ENCODE assay signal across 20 mouse cellular contexts in genomic region chr3:89473838-89474237, GRCm38 (mm10). TPM values are rescaled to one million over a fixed set of nuclear protein-coding genes. Genes with fewer than 3 reads are reported as not detected.
"Had no signal": no experiment of that assay in that cellular context is flagged by ENCODE, and none has a peak within 500 bp of the region (broad histone marks: within the 10 kb centered on the region; RNA-seq: fewer than 3 reads in every experiment).

No protein-coding gene starts in this region.

- DNase-seq: liver, postnatal 0 days; lung, adult 2 months; lung, postnatal 14 days; lung, postnatal 36 days; right cerebral cortex, postnatal 14 days; thymus, adult 2 months; thymus, postnatal 25 days; thymus, postnatal 4 days had no signal

- H3K27me3 ChIP-seq: liver, embryonic 15.5 days; lung, embryonic 15.5 days; midbrain, embryonic 13.5 days; midbrain, embryonic 15.5 days; neural tube, embryonic 12.5 days; stomach, embryonic 15.5 days had no signal

- ATAC-seq: liver, postnatal 0 days; midbrain, embryonic 13.5 days; midbrain, embryonic 15.5 days had no signal

- H3K4me1 ChIP-seq: liver, embryonic 15.5 days; midbrain, embryonic 13.5 days; midbrain, embryonic 15.5 days; neural tube, embryonic 12.5 days; stomach, embryonic 15.5 days had no signal

- H3K27ac ChIP-seq: liver, embryonic 15.5 days; lung, embryonic 15.5 days; macrophage; midbrain, embryonic 13.5 days; midbrain, embryonic 15.5 days; neural tube, embryonic 12.5 days; stomach, embryonic 15.5 days; stomach, postnatal 0 days had no signal

- H3K4me3 ChIP-seq: liver, embryonic 15.5 days; lung, embryonic 15.5 days; midbrain, embryonic 13.5 days; midbrain, embryonic 15.5 days; neural tube, embryonic 12.5 days; stomach, embryonic 15.5 days had no signal

- H3K36me3 ChIP-seq: lung, embryonic 15.5 days; stomach, embryonic 15.5 days had no signal

- H3K9me3 ChIP-seq: liver, embryonic 15.5 days; lung, embryonic 15.5 days; midbrain, embryonic 13.5 days; midbrain, embryonic 15.5 days; neural tube, embryonic 12.5 days; stomach, embryonic 15.5 days had no signal

RNA-seq across cellular contexts. Expression of gene Kcnn3, which starts 46.1 kb away (rescaled TPM):
- total RNA-seq: megakaryocyte, adult 5-6 weeks; megakaryocyte-erythroid progenitor cell, adult 5-6 weeks; monocyte, adult 5-6 weeks; neutrophil, adult 5-6 weeks had no signal
